Mouse (Mus musculus) cerebellum, adult 2 months (tissue): ENCODE measurements around the gene Inha. TPM values are rescaled to one million over a fixed set of nuclear protein-coding genes. Genes with fewer than 3 reads are reported as not detected.
A peak's percentile ranks its signal among the peaks of the same experiment; 100 is the strongest.

ENCODE experiments used
- DNase-seq, 2 experiments: peaks; one replicate each; pipeline ENCODE4 v3.0.0; 2021
- H3K27ac ChIP-seq: fragments of 200-500 bp; 2 replicates; pipeline ENCODE4 v1.5.1; 2012; ENCODE audit warnings: low read length, control low read depth, inconsistent platforms; ENCODE audit not compliant: insufficient read depth
- H3K27me3 ChIP-seq: fragments of 200-500 bp; 2 replicates; pipeline ENCODE4 v1.6.1; 2012; ENCODE audit warnings: inconsistent platforms, mild to moderate bottlenecking, low read length, moderate library complexity; ENCODE audit not compliant: control insufficient read depth, insufficient read depth
- H3K4me1 ChIP-seq: fragments of 200-500 bp; 2 replicates; pipeline ENCODE4 v1.6.1; 2011; ENCODE audit warnings: low read length; ENCODE audit not compliant: control insufficient read depth, insufficient read depth
- H3K4me3 ChIP-seq: fragments of 200-500 bp; replicated peaks from 2 replicates; pipeline ENCODE3; 2011; ENCODE audit warnings: mild to moderate bottlenecking, low read depth, low read length, control low read depth; ENCODE audit not compliant: insufficient read depth
- CTCF ChIP-seq: fragments of 200-500 bp; IDR thresholded peaks from 2 replicates; pipeline ENCODE4 v1.5.1; 2011; ENCODE audit warnings: low read depth, mild to moderate bottlenecking, control low read depth, low read length, moderate library complexity, borderline replicate concordance; ENCODE audit not compliant: insufficient read depth
- POLR2A ChIP-seq: fragments of 200-500 bp; IDR thresholded peaks from 2 replicates; pipeline ENCODE4 v1.6.1; 2011; ENCODE audit warnings: low read length, control low read depth, borderline replicate concordance; ENCODE audit not compliant: insufficient read depth
- WGBS: fragments of 180-500 bp; shearing (Covaris S2); methylation state at CpG from one replicate; pipeline ENCODE4 v1.1.7; 2018; 5-methylcytosine and 5-hydroxymethylcytosine counted together
- polyA plus RNA-seq: library from polyadenylated mRNA; depleted of rRNA; stranded (reverse); fragments of >200 nt; gene quantifications from 2 replicates; pipeline ENCODE4 v1.2.3, GENCODE M21; 2012

Gene Inha
- polyA plus RNA-seq, 1 experiment, result 64.7 TPM

- TF ChIP-seq POLR2A (peak; percentile 40; the same call in 1 of the 2 replicates), CTCF (no peak)
- H3K27me3 ChIP-seq, result no peaks in the 10 kb centered on the region
- peak within 1 kb of the TSS; percentile 35 for H3K27ac ChIP-seq
- peak within 1 kb of the TSS; percentile 58 for H3K4me3 ChIP-seq
- peak; percentile 81 to 86 for DNase-seq
- 1% methylated on average over 57 of the region's 64 CpGs for WGBS
- H3K4me1 ChIP-seq, result peaks cover 17% of the 10 kb centered on the region
Measured at GRCm38 (mm10) chr1:75545965-75546956, 39.4 kb downstream of the Inha start, which contains the start of gene Slc4a3. TSS of gene Slc4a3 (plus strand) at chr1:75546266.

DNA sequence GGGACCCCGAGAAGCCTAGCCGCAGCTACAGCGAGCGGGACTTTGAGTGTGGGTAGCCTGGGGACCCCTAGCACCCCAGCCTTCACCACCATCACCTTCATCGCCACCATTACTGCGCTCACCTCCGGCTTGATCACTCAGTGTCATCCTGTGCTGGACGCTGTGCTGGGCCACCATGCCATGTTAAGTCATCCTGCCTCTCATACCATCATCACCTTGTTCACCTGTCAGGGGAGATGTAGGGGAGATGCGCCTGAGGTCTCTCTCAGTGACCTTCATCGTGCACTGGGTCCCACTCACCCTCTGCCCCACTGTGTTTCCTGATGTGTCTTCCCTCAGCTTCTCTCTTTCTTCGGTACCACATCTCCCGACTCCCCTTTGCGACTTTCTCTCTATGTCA lies 40.5 kb downstream of the Inha start:
- Histone ChIP-seq H3K27me3 (no peaks in the 10 kb centered on the region), H3K4me3 (no peak overlapping the region), H3K4me1 (peaks cover 17% of the 10 kb centered on the region), H3K27ac (no peak overlapping the region)
- 95% methylated on average over 13 of the region's 13 CpGs for WGBS
- TF ChIP-seq POLR2A (no peak), CTCF (no peak)
- DNase-seq, result no peak

GRCm38 (mm10) chr1:75548083-75548482 lies 41.2 kb downstream of the Inha start:
- DNase-seq, result no peak
- H3K4me1 ChIP-seq, result peaks cover 17% of the 10 kb centered on the region
- TF ChIP-seq POLR2A (no peak), CTCF (no peak)
- no peaks in the 10 kb centered on the region for H3K27me3 ChIP-seq
- WGBS, result 96% methylated on average over 3 of the region's 3 CpGs
- no peak overlapping the region for H3K27ac ChIP-seq
- H3K4me3 ChIP-seq, result no peak overlapping the region

DNA sequence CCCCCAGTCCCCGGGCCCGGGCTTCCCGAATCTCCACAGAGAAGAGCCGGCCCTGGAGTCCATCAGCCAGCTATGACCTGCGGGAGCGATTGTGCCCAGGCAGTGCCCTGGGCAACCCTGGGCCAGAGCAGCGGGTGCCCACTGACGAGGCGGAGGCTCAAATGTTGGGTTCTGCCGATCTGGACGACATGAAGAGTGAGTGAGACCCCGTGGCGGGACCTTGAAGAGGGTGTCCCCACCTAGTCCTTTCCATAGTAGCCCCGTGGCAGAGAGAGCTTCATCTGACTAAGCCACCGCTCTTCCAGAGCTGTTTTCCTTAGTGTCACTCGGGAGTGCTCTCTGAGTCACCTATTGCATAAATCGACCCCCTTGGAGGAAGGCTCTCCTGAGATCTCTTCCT lies 42.0 kb downstream of the Inha start:
- TF ChIP-seq POLR2A (no peak), CTCF (no peak)
- H3K27ac ChIP-seq, result no peak overlapping the region
- H3K27me3 ChIP-seq, result no peaks in the 10 kb centered on the region
- DNase-seq, result no peak
- WGBS, result 90% methylated on average over 17 of the region's 17 CpGs
- H3K4me3 ChIP-seq, result no peak overlapping the region
- H3K4me1 ChIP-seq, result peaks cover 17% of the 10 kb centered on the region

DNA sequence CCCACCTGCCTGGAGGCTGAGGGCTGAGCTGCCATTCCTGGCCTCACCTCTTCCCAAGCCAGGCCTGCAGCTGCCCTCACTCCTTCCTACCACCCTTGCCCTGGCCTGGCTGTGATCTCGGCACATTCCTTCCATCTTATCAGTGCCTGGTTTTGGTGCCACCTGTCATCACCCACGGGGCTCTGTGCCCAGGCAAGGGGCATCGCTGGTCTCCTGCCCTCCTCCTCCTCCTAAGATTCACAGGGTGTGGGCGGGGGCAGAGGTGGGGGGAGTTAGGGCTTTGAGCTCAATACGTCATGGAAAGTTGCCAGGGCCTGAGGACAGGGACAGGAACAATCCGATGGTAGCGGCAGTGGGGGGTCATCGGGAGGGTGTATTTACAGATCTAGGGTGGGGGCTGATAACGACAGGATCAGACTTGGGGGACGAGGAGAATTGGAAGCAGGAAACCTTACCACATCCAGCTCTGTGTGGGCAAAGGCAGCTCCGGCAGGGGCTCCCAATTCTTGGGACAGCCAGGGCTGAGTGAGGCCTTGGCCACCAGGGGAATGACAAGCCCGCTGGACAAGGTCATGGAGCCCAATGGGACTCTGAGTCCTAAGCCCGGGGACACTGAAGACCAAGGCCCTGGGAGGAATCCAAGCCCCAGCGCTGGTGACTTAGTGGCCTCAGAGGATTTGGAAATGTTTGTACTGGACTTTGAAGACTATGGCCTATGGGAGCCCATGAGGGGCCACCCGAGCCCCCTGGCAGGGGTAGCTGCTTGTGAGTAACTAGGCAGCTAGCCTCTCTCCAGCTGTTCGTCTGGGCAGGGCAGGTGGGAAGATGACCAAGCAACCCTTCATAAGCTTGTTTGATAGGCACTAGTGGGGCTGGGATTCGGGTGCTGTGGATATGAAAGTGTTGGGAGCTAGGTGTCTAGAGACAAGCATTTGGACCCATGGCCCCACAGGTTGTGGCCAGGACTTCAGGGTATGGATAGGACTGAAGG lies 42.7 kb downstream of the Inha start:
- no peak for TF ChIP-seq POLR2A
- no peak for TF ChIP-seq CTCF
- no peak overlapping the region for H3K4me3 ChIP-seq
- no peaks in the 10 kb centered on the region for H3K27me3 ChIP-seq
- H3K4me1 ChIP-seq, result peaks cover 17% of the 10 kb centered on the region
- 65% methylated on average over 17 of the region's 17 CpGs for WGBS
- no peak overlapping the region for H3K27ac ChIP-seq
- no peak for DNase-seq

- DNase-seq, result no peak
- Histone ChIP-seq H3K27me3 (no peaks in the 10 kb centered on the region), H3K4me3 (no peak overlapping the region), H3K27ac (no peak overlapping the region), H3K4me1 (peaks cover 17% of the 10 kb centered on the region)
- TF ChIP-seq POLR2A, result no peak
- TF ChIP-seq CTCF, result no peak
- 72% methylated on average over 15 of the region's 15 CpGs for WGBS
Measured at GRCm38 (mm10) chr1:75550586-75550985, 43.7 kb downstream of the Inha start.

DNA sequence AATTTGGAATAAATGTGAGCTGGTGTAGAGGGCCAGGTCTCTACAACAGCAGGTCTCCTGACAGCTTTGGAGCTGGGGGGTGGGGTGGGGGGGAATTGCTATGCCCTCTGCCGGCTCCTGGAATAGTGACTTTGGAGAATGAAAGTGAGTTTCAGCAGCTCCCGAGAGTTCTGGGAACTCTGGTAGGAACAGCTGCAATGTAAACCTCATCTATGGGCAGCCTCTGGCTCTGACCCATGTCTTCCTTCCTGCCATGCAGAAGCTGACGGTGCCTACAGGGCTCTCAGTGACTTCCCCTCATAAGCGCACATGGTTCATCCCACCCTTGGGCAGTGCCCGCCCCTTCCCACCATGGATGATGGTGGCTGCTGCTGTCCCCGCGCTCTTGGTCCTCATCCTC lies 48.8 kb downstream of the Inha start:
- no peak overlapping the region for H3K4me3 ChIP-seq
- peaks cover 6% of the 10 kb centered on the region for H3K4me1 ChIP-seq
- no peak for DNase-seq
- no peak overlapping the region for H3K27ac ChIP-seq
- no peak for TF ChIP-seq CTCF
- no peak for TF ChIP-seq POLR2A
- WGBS, result 80% methylated on average over 7 of the region's 7 CpGs
- no peaks in the 10 kb centered on the region for H3K27me3 ChIP-seq
